Mouse (Mus musculus) ES-Bruce4 (cell line): ENCODE measurements around the gene Ccdc130. TPM values are rescaled to one million over a fixed set of nuclear protein-coding genes. Genes with fewer than 3 reads are reported as not detected.
"Not testable (repeated sequence)": the region's sequence is repeated elsewhere in the genome, so short reads cannot be mapped to it uniquely, and the experiment has no call there.

Experiments used
- H3K27ac ChIP-seq: 2 replicates; pipeline ENCODE4 v1.5.1; 2012; ENCODE audit warnings: low read length, inconsistent platforms; ENCODE audit not compliant: insufficient read depth
- H3K27me3 ChIP-seq: 2 replicates; pipeline ENCODE4 v1.6.1; 2012; ENCODE audit warnings: mild to moderate bottlenecking, low read length, inconsistent platforms; ENCODE audit not compliant: control insufficient read depth, poor library complexity, insufficient read depth, severe bottlenecking
- H3K36me3 ChIP-seq: 2 replicates; pipeline ENCODE4 v1.6.1; 2012; ENCODE audit warnings: inconsistent platforms, mild to moderate bottlenecking, low read length, moderate library complexity; ENCODE audit not compliant: control insufficient read depth, poor library complexity, insufficient read depth, severe bottlenecking
- H3K4me1 ChIP-seq: one replicate; pipeline ENCODE4 v1.8.1; 2011; ENCODE audit warnings: low read length; ENCODE audit not compliant: control insufficient read depth, insufficient read depth
- H3K4me3 ChIP-seq: 2 replicates; pipeline ENCODE4 v1.5.1; 2011; ENCODE audit warnings: low read depth, mild to moderate bottlenecking, low read length
- H3K9ac ChIP-seq: 2 replicates; pipeline ENCODE4 v1.6.1; 2012; ENCODE audit warnings: low read depth, mild to moderate bottlenecking, inconsistent platforms; ENCODE audit not compliant: poor library complexity, severe bottlenecking
- H3K9me3 ChIP-seq: replicated peaks from 2 replicates; pipeline ENCODE4 v1.6.1; 2012; ENCODE audit warnings: mild to moderate bottlenecking, low read length, inconsistent platforms; ENCODE audit not compliant: control insufficient read depth, poor library complexity, insufficient read depth, severe bottlenecking
- CTCF ChIP-seq: IDR thresholded peaks from one replicate; pipeline ENCODE4 v1.8.1; 2011; ENCODE audit warnings: low read depth, low read length
- EP300 ChIP-seq: IDR thresholded peaks from 2 replicates; pipeline ENCODE4 v1.6.1; 2011; ENCODE audit warnings: low read depth, low read length; ENCODE audit not compliant: insufficient read depth
- POLR2A ChIP-seq: IDR thresholded peaks from one replicate; pipeline ENCODE4 v1.8.1; 2011; ENCODE audit warnings: low read length; ENCODE audit not compliant: insufficient read depth
- polyA plus RNA-seq: library from polyadenylated mRNA; stranded (reverse); fragments of >200 nt; gene quantifications from 2 replicates; pipeline ENCODE4 v1.2.4, GENCODE M21; 2011; ENCODE audit warnings: low read depth; ENCODE audit not compliant: missing spikeins, insufficient read depth, insufficient read length

The Ccdc130 gene
- polyA plus RNA-seq, 1 experiment = 21.3 TPM

GRCm38 (mm10) chr8:84288892-84289291, 18.7 kb upstream of the Ccdc130 start:
- H3K27ac ChIP-seq = no peak overlapping the region
- no peak for TF ChIP-seq POLR2A
- TF ChIP-seq CTCF = peak; percentile 77
- TF ChIP-seq EP300 = no peak
- no peaks in the 10 kb centered on the region for H3K27me3 ChIP-seq
- no peaks in the 10 kb centered on the region for H3K4me1 ChIP-seq
- no peaks in the 10 kb centered on the region for H3K36me3 ChIP-seq
- no peaks in the 10 kb centered on the region for H3K9me3 ChIP-seq
- H3K4me3 ChIP-seq = no peak overlapping the region
- H3K9ac ChIP-seq = no peak overlapping the region

- H3K27ac ChIP-seq, H3K4me3 ChIP-seq, H3K4me1 ChIP-seq, H3K9ac ChIP-seq, H3K36me3 ChIP-seq, H3K27me3 ChIP-seq, H3K9me3 ChIP-seq: not testable (repeated sequence)
- TF ChIP-seq CTCF = peak; percentile 78
Observed at GRCm38 (mm10) chr8:84285665-84286064, 15.5 kb upstream of the Ccdc130 start.

- Histone ChIP-seq H3K9ac (no peak overlapping the region), H3K4me1 (no peaks in the 10 kb centered on the region), H3K27ac (no peak overlapping the region), H3K36me3 (no peaks in the 10 kb centered on the region), H3K4me3 (no peak overlapping the region), H3K27me3 (no peaks in the 10 kb centered on the region), H3K9me3 (no peaks in the 10 kb centered on the region)
- no peak for TF ChIP-seq POLR2A
- no peak for TF ChIP-seq CTCF
- no peak for TF ChIP-seq EP300
Observed at GRCm38 (mm10) chr8:84284608-84285063, 14.5 kb upstream of the Ccdc130 start.

GRCm38 (mm10) chr8:84280777-84281176, 10.6 kb upstream of the Ccdc130 start:
- no peaks in the 10 kb centered on the region for H3K9me3 ChIP-seq
- H3K4me3 ChIP-seq = no peak overlapping the region
- H3K4me1 ChIP-seq = no peaks in the 10 kb centered on the region
- no peaks in the 10 kb centered on the region for H3K36me3 ChIP-seq
- H3K9ac ChIP-seq = no peak overlapping the region
- no peak for TF ChIP-seq CTCF
- H3K27ac ChIP-seq = no peak overlapping the region
- H3K27me3 ChIP-seq = no peaks in the 10 kb centered on the region

GRCm38 (mm10) chr8:84276447-84276846, 6.3 kb upstream of the Ccdc130 start:
- no peaks in the 10 kb centered on the region for H3K36me3 ChIP-seq
- no peaks in the 10 kb centered on the region for H3K9me3 ChIP-seq
- no peaks in the 10 kb centered on the region for H3K4me1 ChIP-seq
- H3K4me3 ChIP-seq = no peak overlapping the region
- no peak for TF ChIP-seq CTCF
- no peak for TF ChIP-seq EP300
- TF ChIP-seq POLR2A = no peak
- H3K9ac ChIP-seq = 0 out of 2 replicates have a peak overlapping the region, but pooled peaks have one; percentile 44
- H3K27me3 ChIP-seq = no peaks in the 10 kb centered on the region
- no peak overlapping the region for H3K27ac ChIP-seq

GRCm38 (mm10) chr8:84273968-84274367, 3.8 kb upstream of the Ccdc130 start:
- no peak overlapping the region for H3K27ac ChIP-seq
- H3K9ac ChIP-seq = no peak overlapping the region
- no peak overlapping the region for H3K4me3 ChIP-seq
- no peaks in the 10 kb centered on the region for H3K4me1 ChIP-seq
- H3K9me3 ChIP-seq = no peaks in the 10 kb centered on the region
- H3K36me3 ChIP-seq = no peaks in the 10 kb centered on the region
- TF ChIP-seq POLR2A (no peak), EP300 (no peak), CTCF (no peak)
- H3K27me3 ChIP-seq = no peaks in the 10 kb centered on the region

- H3K27ac ChIP-seq = no peak overlapping the region
- no peak overlapping the region for H3K9ac ChIP-seq
- H3K27me3 ChIP-seq = no peaks in the 10 kb centered on the region
- no peaks in the 10 kb centered on the region for H3K4me1 ChIP-seq
- TF ChIP-seq POLR2A (no peak), EP300 (no peak), CTCF (no peak)
- no peak overlapping the region for H3K4me3 ChIP-seq
- no peaks in the 10 kb centered on the region for H3K36me3 ChIP-seq
- no peaks in the 10 kb centered on the region for H3K9me3 ChIP-seq
Observed at GRCm38 (mm10) chr8:84272302-84272701, 2.1 kb upstream of the Ccdc130 start.
